In the genomic region with DNA sequence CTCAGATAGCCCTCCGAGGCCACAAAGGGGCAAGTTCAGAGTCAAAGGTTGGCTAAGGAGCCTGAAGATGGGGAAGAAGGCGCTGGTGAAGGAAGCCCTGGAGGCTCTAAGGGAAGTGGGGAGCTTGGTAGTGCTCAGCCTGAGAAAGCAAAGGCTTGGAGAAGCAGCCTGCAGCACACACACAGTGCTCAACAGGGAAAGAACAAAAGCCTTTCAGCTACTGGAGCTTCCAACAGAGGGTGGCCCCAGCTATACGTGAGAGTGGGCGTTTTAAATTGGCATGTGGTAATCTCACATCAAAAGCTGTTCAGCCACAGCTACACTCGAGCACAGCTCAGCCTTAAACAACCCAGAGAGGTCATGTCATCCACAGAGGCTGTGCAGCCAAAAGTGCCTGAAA, we compare ENCODE assay signal across 25 mouse cellular contexts.
A peak's percentile ranks its signal among the peaks of the same experiment; 100 is the strongest.
DNase-seq lines count a peak whose midpoint lies in the region; ATAC-seq lines count a peak whose summit lies in the region.
"Had no signal": no experiment of that assay in that cellular context is flagged by ENCODE, and none has a peak within 500 bp of the region (broad histone marks: within the 10 kb centered on the region; RNA-seq: fewer than 3 reads in every experiment).

No protein-coding gene starts in this region.

- peak overlapping the region; percentile 72 for H3K27ac ChIP-seq in forebrain, embryonic 10.5 days
- H3K27ac ChIP-seq in forebrain, embryonic 16.5 days (ENCODE audit: low read length), result no peak overlapping the region
- H3K27ac ChIP-seq in midbrain, embryonic 11.5 days (ENCODE audit: low read depth, low read length), result no peak overlapping the region
- H3K27ac ChIP-seq in midbrain, embryonic 16.5 days (ENCODE audit: low read length), result no peak overlapping the region
- H3K27ac ChIP-seq in midbrain, embryonic 13.5 days, result no peak overlapping the region
- H3K27ac ChIP-seq: embryonic facial prominence, embryonic 10.5 days; heart, adult 2 months; heart, embryonic 15.5 days had no signal

- peaks cover 22% of the 10 kb centered on the region for H3K4me1 ChIP-seq in forebrain, embryonic 10.5 days
- H3K4me1 ChIP-seq in forebrain, embryonic 16.5 days (replicated peaks; ENCODE audit: control insufficient read depth, insufficient read depth, low read length), result no peaks in the 10 kb centered on the region
- H3K4me1 ChIP-seq in midbrain, embryonic 11.5 days (ENCODE audit: control insufficient read depth, insufficient read depth, low read length), result peaks cover 5% of the 10 kb centered on the region; the same call in 1 of the 2 replicates
- no peaks in the 10 kb centered on the region for H3K4me1 ChIP-seq in midbrain, embryonic 16.5 days (ENCODE audit: control insufficient read depth, insufficient read depth, low read length)
- no peaks in the 10 kb centered on the region for H3K4me1 ChIP-seq in midbrain, embryonic 13.5 days (replicated peaks)
- H3K4me1 ChIP-seq: heart, embryonic 15.5 days had no signal

- no peak overlapping the region for H3K4me2 ChIP-seq in forebrain, embryonic 16.5 days (ENCODE audit: low read length)
- no peak overlapping the region for H3K4me2 ChIP-seq in midbrain, embryonic 11.5 days
- H3K4me2 ChIP-seq in midbrain, embryonic 16.5 days (ENCODE audit: low read length), result no peak overlapping the region
- no peak overlapping the region for H3K4me2 ChIP-seq in midbrain, embryonic 13.5 days (replicated peaks)
- H3K4me2 ChIP-seq: heart, embryonic 11.5 days; heart, embryonic 15.5 days had no signal

- H3K9ac ChIP-seq in forebrain, embryonic 16.5 days (replicated peaks; ENCODE audit: low read depth, low read length), result no peak overlapping the region
- H3K9ac ChIP-seq in midbrain, embryonic 11.5 days (ENCODE audit: low read length), result no peak overlapping the region
- no peak overlapping the region for H3K9ac ChIP-seq in midbrain, embryonic 16.5 days (ENCODE audit: low read depth, low read length)
- H3K9ac ChIP-seq in midbrain, embryonic 13.5 days (replicated peaks), result no peak overlapping the region
- H3K9ac ChIP-seq: heart, embryonic 15.5 days had no signal

- peaks cover 6% of the 10 kb centered on the region for H3K27me3 ChIP-seq in forebrain, embryonic 10.5 days (ENCODE audit: poor library complexity, severe bottlenecking)
- H3K27me3 ChIP-seq in forebrain, embryonic 16.5 days (replicated peaks; ENCODE audit: control insufficient read depth, insufficient read depth, low read length), result no peaks in the 10 kb centered on the region
- H3K27me3 ChIP-seq in midbrain, embryonic 11.5 days (ENCODE audit: control insufficient read depth, insufficient read depth, low read length), result no peaks in the 10 kb centered on the region
- H3K27me3 ChIP-seq in midbrain, embryonic 16.5 days (ENCODE audit: control insufficient read depth, insufficient read depth, low read depth, low read length), result no peaks in the 10 kb centered on the region
- H3K27me3 ChIP-seq in midbrain, embryonic 13.5 days, result no peaks in the 10 kb centered on the region
- H3K27me3 ChIP-seq: CH12.LX; heart, embryonic 15.5 days had no signal

- 20% methylated on average over 5 of the region's 5 CpGs for WGBS in forebrain, embryonic 10.5 days
- 8% methylated on average over 5 of the region's 5 CpGs for WGBS in forebrain, embryonic 16.5 days
- WGBS in midbrain, embryonic 11.5 days, result 11% methylated on average over 5 of the region's 5 CpGs
- WGBS in midbrain, embryonic 16.5 days, result 10% methylated on average over 5 of the region's 5 CpGs
- WGBS in midbrain, embryonic 13.5 days, result 13% methylated on average over 5 of the region's 5 CpGs

- no peak for ATAC-seq in forebrain, embryonic 16.5 days
- peak; percentile 28; the same call in 1 of the 2 replicates for ATAC-seq in frontal cortex, adult (ENCODE audit: low TSS enrichment)
- peak; percentile 83 for ATAC-seq in midbrain, embryonic 11.5 days (ENCODE audit: low FRiP score)
- no peak; the same call in 1 of the 2 replicates for ATAC-seq in midbrain, embryonic 16.5 days
- peak; percentile 53; the same call in 1 of the 2 replicates for ATAC-seq in midbrain, embryonic 13.5 days
- ATAC-seq: activated CD4-positive, CD25-positive, alpha-beta regulatory T cell, adult 4 months; hindbrain, embryonic 16.5 days; inflammation-experienced regulatory T-cells, adult 6 months; intestine, postnatal 0 days; Patski had no signal

- H3K36me3 ChIP-seq in forebrain, embryonic 10.5 days (replicated peaks), result no peaks in the 10 kb centered on the region
- peaks cover 4% of the 10 kb centered on the region for H3K36me3 ChIP-seq in forebrain, embryonic 16.5 days (ENCODE audit: control insufficient read depth, insufficient read depth)
- H3K36me3 ChIP-seq in midbrain, embryonic 11.5 days (ENCODE audit: control insufficient read depth, insufficient read depth, low read length), result no peaks in the 10 kb centered on the region
- H3K36me3 ChIP-seq in midbrain, embryonic 16.5 days (ENCODE audit: control insufficient read depth, insufficient read depth, low read length), result peaks cover 16% of the 10 kb centered on the region
- peaks cover 11% of the 10 kb centered on the region for H3K36me3 ChIP-seq in midbrain, embryonic 13.5 days
- H3K36me3 ChIP-seq: embryonic facial prominence, embryonic 10.5 days; heart, embryonic 15.5 days had no signal

- no peaks in the 10 kb centered on the region for H3K9me3 ChIP-seq in forebrain, embryonic 10.5 days
- no peaks in the 10 kb centered on the region for H3K9me3 ChIP-seq in forebrain, embryonic 16.5 days (ENCODE audit: control insufficient read depth, low read length)
- no peaks in the 10 kb centered on the region for H3K9me3 ChIP-seq in midbrain, embryonic 11.5 days (ENCODE audit: control insufficient read depth, low read length)
- no peaks in the 10 kb centered on the region for H3K9me3 ChIP-seq in midbrain, embryonic 16.5 days (replicated peaks; ENCODE audit: control insufficient read depth, low read length, poor library complexity, severe bottlenecking)
- no peaks in the 10 kb centered on the region for H3K9me3 ChIP-seq in midbrain, embryonic 13.5 days
- H3K9me3 ChIP-seq: embryonic facial prominence, embryonic 10.5 days; heart, embryonic 15.5 days had no signal

- peak; percentile 23 for DNase-seq in forebrain, embryonic 10.5 days (ENCODE audit: extremely low spot score, low spot score)
- DNase-seq in frontal cortex, adult 2 months (ENCODE audit: extremely low spot score in 1 of 2, low spot score in 1 of 2), result no peak
- peak; percentile 83 for DNase-seq in midbrain, embryonic 11.5 days (ENCODE audit: low spot score, missing footprints)
- no peak for DNase-seq in kidney, postnatal 36 days
- DNase-seq: adrenal gland, postnatal 14 days; cerebellum, adult 2 months; cerebellum, postnatal 10 days; gastrocnemius, postnatal 10 days; heart, adult 2 months; heart, postnatal 14 days; kidney, adult 8-10 months had no signal

- no peak overlapping the region for H3K4me3 ChIP-seq in forebrain, embryonic 10.5 days
- no peak overlapping the region for H3K4me3 ChIP-seq in forebrain, embryonic 16.5 days (replicated peaks; ENCODE audit: low read length)
- no peak overlapping the region for H3K4me3 ChIP-seq in midbrain, embryonic 11.5 days (ENCODE audit: low read depth, low read length)
- H3K4me3 ChIP-seq in midbrain, embryonic 16.5 days (ENCODE audit: low read depth, low read length), result no peak overlapping the region
- H3K4me3 ChIP-seq in midbrain, embryonic 13.5 days (replicated peaks), result no peak overlapping the region
- H3K4me3 ChIP-seq: embryonic facial prominence, embryonic 10.5 days; erythroblast, embryonic 14.5 days; heart, adult 2 months; heart, embryonic 15.5 days had no signal

Comparison
In these comparisons a context has a peak if more than half of its experiments do, and no peak if none do; other contexts are left out.
1. ATAC-seq: peak in frontal cortex, adult (single experiment), midbrain, embryonic 11.5 days (single experiment) and midbrain, embryonic 13.5 days (single experiment); none in forebrain, embryonic 16.5 days (single experiment) and midbrain, embryonic 16.5 days (single experiment).
2. DNase-seq: peak in forebrain, embryonic 10.5 days (single experiment) and midbrain, embryonic 11.5 days (single experiment); none in frontal cortex, adult 2 months (0 of 2) and kidney, postnatal 36 days (0 of 2).